Mouse (Mus musculus) right cerebral cortex, postnatal 25 days (tissue): ENCODE measurements around the gene Igfbp6.

Experiments used
- DNase-seq: peaks from one replicate; pipeline ENCODE4 v3.0.0; 2022

The Igfbp6 gene

GRCm38 (mm10) chr15:102178279-102178678 lies 34.1 kb downstream of the Igfbp6 start:
- peak; percentile 57 for DNase-seq

GRCm38 (mm10) chr15:102179106-102179505 lies 34.9 kb downstream of the Igfbp6 start:
- DNase-seq, result no peak

DNA sequence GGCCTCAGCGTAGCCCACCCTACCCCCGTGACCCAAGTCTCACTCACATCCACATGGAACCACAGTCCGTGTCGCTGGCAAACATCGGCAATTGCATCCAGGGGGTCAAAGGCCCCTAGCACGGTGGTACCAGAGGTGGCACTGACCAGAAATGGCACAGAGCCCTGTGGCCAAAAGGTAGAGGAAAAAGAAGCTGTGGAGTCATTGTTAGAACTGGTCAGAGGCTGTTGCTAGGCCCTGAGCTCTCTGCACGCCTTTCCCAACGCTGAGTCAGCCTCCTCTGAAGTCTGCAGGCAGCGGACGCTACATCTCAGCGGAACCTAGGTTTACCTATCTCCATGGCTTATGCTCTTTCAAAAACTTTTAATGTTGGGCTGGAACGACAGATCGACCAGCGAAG lies 35.8 kb downstream of the Igfbp6 start:
- DNase-seq, result no peak

DNA sequence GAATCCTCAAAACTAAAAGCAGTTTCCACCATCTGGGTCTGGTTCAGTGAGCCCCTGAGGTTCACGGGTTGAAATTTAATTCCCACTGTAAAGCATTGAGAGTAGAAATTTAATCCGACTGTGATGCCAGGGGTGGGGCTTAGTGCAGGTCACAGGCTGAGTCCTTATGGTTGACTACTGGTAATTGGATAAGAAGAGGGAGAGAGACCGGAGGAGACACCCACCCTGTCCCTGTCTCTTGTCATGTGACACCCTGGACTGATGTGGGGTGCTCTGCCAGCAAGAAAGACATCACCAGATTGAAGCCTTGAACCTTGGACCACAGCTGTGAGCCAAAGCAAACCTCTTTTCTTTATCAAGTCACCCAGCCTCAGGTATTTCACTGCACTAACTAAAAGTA lies 38.9 kb downstream of the Igfbp6 start:
- no peak for DNase-seq

- no peak for DNase-seq
Measured at GRCm38 (mm10) chr15:102186239-102186638, 42.1 kb downstream of the Igfbp6 start.

- DNase-seq, result no peak
Measured at GRCm38 (mm10) chr15:102188096-102188495, 43.9 kb downstream of the Igfbp6 start.

GRCm38 (mm10) chr15:102188883-102189282 lies 44.7 kb downstream of the Igfbp6 start:
- DNase-seq, result no peak

GRCm38 (mm10) chr15:102191699-102192098 lies 47.5 kb downstream of the Igfbp6 start:
- DNase-seq, result no peak

DNA sequence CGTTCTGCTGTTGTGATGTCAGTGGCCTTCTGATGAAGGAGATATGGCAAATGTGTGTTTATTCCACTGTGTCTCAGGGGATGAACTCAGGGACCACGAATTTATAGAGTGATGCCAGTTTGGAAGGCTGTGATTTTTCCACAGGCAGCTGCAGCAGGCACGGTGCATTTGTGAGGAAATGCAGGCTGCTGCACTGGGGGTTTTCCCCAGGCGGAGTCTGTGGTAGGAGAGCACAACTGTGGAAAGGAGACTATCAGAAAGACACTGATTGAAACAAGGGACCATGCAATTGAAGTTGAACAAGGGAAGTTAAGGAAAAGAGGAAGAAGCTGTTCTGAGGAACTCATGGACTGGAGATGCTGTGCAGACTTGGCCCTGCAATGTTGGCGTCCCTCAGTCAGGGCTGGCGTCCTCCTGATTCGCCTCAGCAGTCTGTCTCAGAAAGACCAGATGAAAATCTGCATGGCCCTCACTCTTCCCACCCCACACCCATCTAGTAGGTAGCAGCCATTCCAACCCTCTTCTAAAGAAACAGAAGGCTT lies 48.2 kb downstream of the Igfbp6 start:
- no peak for DNase-seq

DNA sequence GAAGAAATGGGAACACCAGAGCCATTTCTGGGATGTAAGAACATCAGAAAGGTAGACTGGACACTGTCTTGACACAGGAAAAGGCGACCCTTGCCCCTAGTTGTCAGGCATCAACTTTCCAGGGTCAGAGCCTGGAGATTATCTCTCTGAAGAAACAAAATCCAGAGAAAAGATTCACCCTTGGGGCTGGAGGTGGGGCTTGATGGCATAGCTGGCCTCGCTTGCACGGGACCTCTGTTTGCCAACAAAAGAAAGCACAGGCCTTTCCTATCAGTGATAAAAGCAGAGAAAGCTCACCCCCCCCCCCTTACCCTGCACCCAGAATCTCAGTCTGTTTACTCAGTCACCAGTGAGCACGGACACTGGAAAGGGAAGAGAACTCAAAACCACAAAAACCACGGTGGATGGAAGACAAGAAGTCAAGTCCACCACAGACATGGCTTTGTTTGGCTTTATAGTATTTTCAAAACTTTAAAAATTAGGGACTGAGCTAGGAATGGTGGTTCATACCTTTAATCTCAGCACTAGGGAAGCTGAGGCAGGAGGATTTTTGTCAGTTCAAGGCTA lies 48.7 kb downstream of the Igfbp6 start:
- no peak for DNase-seq

DNA sequence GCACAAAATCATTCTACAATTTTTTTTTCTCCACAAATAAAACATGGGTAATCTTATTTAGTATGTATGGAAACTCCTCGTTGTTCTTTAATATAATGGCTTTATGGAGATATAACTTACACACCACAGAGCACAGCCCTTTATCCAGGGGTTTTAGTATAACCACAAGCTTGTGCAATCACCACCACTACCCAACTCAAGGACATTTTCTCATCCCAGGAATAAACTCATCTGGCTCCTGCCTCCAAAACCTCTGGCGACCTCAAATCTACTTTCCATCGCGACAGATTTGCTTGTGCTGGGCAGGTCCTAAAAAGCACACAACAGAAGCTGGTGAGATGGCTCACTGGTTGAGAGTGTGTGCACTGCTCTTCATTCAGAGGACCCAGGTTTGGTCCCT lies 49.5 kb downstream of the Igfbp6 start:
- no peak for DNase-seq

DNA sequence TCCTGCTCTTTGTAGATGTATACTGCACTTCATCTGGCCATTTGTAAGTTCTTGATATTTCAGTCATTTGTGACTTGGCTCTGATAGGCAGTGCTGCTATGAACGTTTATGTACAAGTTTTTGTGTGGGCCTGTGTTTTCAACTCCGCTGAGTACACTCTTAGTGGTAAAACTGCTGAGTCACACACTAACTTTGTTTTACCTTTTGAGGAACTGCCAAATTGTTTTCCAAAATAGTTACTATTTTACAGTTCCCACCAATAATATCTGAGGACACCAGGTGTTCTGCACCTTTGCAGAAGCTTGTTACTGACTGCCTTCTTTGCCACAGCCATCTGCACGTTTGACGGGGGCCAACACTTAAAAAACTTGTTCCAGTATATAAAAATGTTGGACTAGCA lies 50.3 kb downstream of the Igfbp6 start:
- DNase-seq, result no peak

DNA sequence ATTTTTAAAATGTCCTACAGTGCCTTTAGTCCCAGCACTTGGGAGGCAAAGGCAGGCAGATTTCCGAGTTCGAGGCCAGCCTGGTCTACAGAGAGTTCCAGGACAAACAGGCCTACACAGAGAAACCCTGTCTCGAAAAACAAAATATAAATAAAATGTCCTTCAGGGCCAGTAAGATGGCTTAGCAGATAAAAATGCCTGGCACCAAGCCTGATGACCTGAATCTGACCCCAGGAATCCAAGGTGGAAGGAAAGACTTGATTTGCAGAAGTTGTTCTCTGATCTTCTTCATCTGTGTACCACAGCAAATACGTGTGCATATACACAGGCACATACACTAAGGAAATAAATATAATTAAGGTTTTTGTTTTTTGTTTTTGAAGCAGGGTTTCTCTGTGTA lies 51.2 kb downstream of the Igfbp6 start:
- DNase-seq, result no peak

DNA sequence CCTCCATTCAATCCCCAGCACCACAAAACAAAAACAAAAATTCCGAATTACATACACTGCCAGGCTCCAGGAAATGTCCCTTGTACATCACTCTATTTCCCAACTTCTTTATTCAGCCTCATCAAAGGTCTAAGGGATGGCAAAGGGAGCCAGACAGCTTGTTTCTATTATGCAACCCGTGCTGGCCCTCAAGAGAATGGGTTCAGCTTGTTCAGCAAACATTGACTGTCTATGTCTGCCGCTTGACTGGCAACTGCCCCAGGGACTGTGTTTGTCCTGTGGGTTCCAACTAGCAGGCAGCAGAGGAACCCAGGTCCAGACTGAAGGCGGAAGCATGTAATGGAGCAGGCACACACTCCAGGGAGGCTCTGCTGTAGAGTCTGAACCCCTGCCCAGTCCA lies 54.7 kb downstream of the Igfbp6 start:
- DNase-seq, result no peak
